Mouse (Mus musculus) lung, postnatal 0 days (tissue): Measurements from ENCODE around the gene Prkca. TPM values are rescaled to one million over a fixed set of nuclear protein-coding genes. Genes with fewer than 3 reads are reported as not detected.

Source experiments
- ATAC-seq: fragments of 200-750 bp; cut with Nextera tagmentation; 2 replicates; pipeline ENCODE4 v1.8.0; 2017; ENCODE audit warnings: moderate library complexity
- DNase-seq: peaks from one replicate; pipeline ENCODE4 v3.0.0-alpha.2; 2016; ENCODE audit warnings: low spot score
- H3K27ac ChIP-seq: fragments of 300-500 bp; sonication (generic); 2 replicates; pipeline ENCODE4 v1.5.1; 2014; ENCODE audit warnings: antibody characterized with exemption, mild to moderate bottlenecking, low read length, mixed read lengths
- H3K27me3 ChIP-seq: fragments of 300-500 bp; sonication (generic); replicated peaks from 2 replicates; pipeline ENCODE4 v1.6.1; 2014; ENCODE audit warnings: low read length, mixed read lengths; ENCODE audit not compliant: insufficient read depth
- H3K36me3 ChIP-seq: fragments of 300-500 bp; sonication (generic); 2 replicates; pipeline ENCODE4 v1.6.1; 2014; ENCODE audit warnings: low read length, mixed read lengths; ENCODE audit not compliant: insufficient read depth
- H3K4me1 ChIP-seq: fragments of 300-500 bp; sonication (generic); 2 replicates; pipeline ENCODE4 v1.6.1; 2014; ENCODE audit warnings: antibody characterized with exemption, low read depth, low read length, mixed read lengths; ENCODE audit not compliant: insufficient read depth
- H3K4me2 ChIP-seq: fragments of 300-500 bp; sonication (generic); replicated peaks from 2 replicates; pipeline ENCODE4 v1.6.1; 2014; ENCODE audit warnings: low read depth, mild to moderate bottlenecking, low read length, moderate library complexity, mixed read lengths
- H3K4me3 ChIP-seq: fragments of 300-500 bp; sonication (generic); 2 replicates; pipeline ENCODE4 v1.5.1; 2014; ENCODE audit warnings: low read depth, low read length
- H3K9ac ChIP-seq: fragments of 300-500 bp; sonication (generic); replicated peaks from 2 replicates; pipeline ENCODE4 v1.6.1; 2014; ENCODE audit warnings: low read depth, mild to moderate bottlenecking
- H3K9me3 ChIP-seq: fragments of 300-500 bp; sonication (generic); 2 replicates; pipeline ENCODE4 v1.6.1; 2016; ENCODE audit warnings: low read length, mixed read lengths
- CTCF ChIP-seq: IDR thresholded peaks from 2 replicates; pipeline ENCODE4 v1.5.1; 2016; ENCODE audit warnings: antibody characterized with exemption, mild to moderate bottlenecking
- EP300 ChIP-seq: IDR thresholded peaks from 2 replicates; pipeline ENCODE4 v1.6.1; 2016; ENCODE audit warnings: antibody characterized with exemption, mild to moderate bottlenecking, control low read depth
- WGBS: fragments of 180-500 bp; shearing (Covaris S2); extraction: QIAGEN DNeasy Blood & Tissue Kit; methylation state at CpG from one replicate; pipeline ENCODE4 v1.1.7; 2014; 5-methylcytosine and 5-hydroxymethylcytosine counted together
- polyA plus RNA-seq: library from polyadenylated mRNA; unstranded; fragments of >200 nt; fragmentation: Nextera tagmentation; extraction: Ambion mirVana; gene quantifications from 2 replicates; pipeline ENCODE4 v1.2.1, GENCODE M21; 2015

The Prkca gene
- polyA plus RNA-seq, 1 experiment from 2014 or later = 4.0 TPM

DNA sequence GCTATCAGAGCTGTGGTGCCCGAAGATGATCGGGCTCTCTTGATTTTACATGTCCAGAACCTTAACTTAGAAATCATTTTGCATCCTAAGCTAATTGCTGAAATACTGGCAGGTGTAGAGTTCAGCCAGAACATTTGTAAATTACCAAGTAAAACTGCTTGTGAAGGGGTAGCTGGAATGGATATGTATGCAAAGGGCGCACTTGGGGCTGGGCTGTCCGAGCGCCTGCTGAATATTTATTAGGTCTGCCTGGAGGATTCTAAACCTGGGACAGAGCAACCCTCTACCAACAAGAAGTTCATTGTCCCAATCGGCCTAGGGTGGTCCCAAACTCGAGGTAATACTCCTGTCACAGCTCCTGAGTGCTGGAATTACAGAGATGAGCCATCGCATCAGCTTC lies 1.0 kb upstream of the Prkca start:
- Histone ChIP-seq H3K9ac (no peak overlapping the region), H3K4me3 (no peak overlapping the region), H3K4me1 (peaks cover 4% of the 10 kb centered on the region; the same call in 1 of the 2 replicates), H3K9me3 (no peaks in the 10 kb centered on the region), H3K27ac (no peak overlapping the region), H3K36me3 (no peaks in the 10 kb centered on the region), H3K27me3 (no peaks in the 10 kb centered on the region), H3K4me2 (0 out of 2 replicates have a peak overlapping the region, but pooled peaks have one; percentile 96)
- 66% methylated on average over 8 of the region's 8 CpGs for WGBS
- DNase-seq (no peak), ATAC-seq (no peak)
- no peak for TF ChIP-seq CTCF
- no peak for TF ChIP-seq EP300

DNA sequence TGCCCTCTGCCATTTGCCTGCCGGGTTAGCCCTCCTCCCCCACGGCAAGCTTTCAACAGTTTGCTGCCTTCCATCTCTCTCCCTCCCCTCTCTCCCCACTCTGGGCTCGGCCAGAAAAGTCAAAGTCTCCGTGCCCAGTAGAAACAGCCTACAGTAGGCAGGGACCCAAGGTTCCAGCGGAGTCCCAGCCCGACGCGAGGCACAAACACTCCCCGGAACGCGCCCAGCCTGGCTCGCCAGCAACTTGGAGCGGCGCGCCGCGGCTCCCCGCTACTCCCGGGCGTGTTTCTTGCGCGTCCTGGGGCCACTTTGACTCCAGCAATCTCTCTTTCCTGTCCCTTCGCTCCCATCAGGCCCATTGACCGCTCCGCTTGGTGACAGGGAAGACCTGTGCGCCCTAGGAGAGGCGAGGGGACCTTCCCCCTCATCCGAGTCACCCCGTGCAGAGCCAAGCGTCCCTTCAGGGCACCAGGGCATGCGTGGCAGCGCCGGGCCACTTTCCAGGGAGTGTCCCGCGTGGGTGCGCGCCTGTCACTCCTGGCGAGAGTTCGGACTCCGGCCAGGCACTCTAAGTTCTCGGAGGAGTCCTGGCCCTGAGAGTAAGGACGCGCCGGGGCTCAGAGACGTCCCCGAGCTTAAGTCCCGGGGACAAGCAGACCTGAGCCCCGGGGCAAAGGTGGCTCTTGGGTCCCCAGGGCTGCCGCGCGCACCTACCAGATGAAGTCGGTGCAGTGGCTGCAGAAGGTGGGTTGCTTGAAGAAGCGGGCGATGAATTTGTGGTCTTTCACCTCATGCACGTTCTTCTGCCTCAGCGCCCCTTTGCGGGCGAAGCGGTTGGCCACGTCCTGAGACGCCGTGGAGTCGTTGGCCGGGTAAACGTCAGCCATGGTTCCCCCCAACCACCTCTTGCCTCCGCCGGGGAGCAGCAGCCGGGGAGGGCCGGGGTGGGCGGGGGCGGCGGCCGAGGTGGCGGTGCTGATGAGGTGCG lies 653 bp downstream of the Prkca start, which contains the start of gene Apoh:
Gene Apoh (plus strand): TSS at position 574 of the 988 bp plus-strand sequence.
- TF ChIP-seq EP300 = no peak
- peak; percentile 17; the same call in 1 of the 2 replicates for TF ChIP-seq CTCF
- Histone ChIP-seq H3K36me3 (no peaks in the 10 kb centered on the region), H3K4me3 (peak within 1 kb of the TSS; percentile 72), H3K9me3 (no peaks in the 10 kb centered on the region), H3K27me3 (no peaks in the 10 kb centered on the region), H3K9ac (peak within 1 kb of the TSS; percentile 55), H3K4me1 (peaks cover 4% of the 10 kb centered on the region; the same call in 1 of the 2 replicates), H3K27ac (peak within 1 kb of the TSS; percentile 75), H3K4me2 (peak within 1 kb of the TSS; percentile 96)
- DNase-seq = peak; percentile 46
- peak; percentile 11 for ATAC-seq
- WGBS = 1% methylated on average over 58 of the region's 75 CpGs

DNA sequence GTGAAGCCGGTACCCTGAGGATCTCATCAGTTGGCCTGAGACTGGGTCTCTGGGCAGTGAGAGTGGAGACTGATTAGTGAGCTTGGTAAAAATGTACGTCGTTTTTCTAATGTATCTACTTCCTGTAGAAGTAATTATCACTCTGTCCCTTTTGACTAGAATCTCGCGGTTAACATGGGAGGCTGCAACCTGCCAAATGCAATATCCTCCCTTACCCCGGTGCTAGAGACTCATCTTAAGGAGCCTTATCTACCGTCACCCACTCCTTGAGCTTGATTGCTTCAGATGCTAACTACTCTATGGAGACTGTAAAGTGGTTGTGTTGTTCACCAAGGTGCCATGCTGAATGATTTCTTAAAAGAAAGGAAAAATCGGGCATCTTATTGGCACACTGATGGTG lies 1.9 kb downstream of the Prkca start:
- TF ChIP-seq CTCF = no peak
- TF ChIP-seq EP300 = no peak

GRCm38 (mm10) chr11:108340293-108340692 lies 3.4 kb downstream of the Prkca start:
- ATAC-seq (no peak), DNase-seq (no peak)
- Histone ChIP-seq H3K9ac (no peak overlapping the region), H3K4me1 (peaks cover 4% of the 10 kb centered on the region; the same call in 1 of the 2 replicates), H3K4me2 (no peak overlapping the region), H3K36me3 (no peaks in the 10 kb centered on the region), H3K4me3 (no peak overlapping the region), H3K27ac (no peak overlapping the region), H3K9me3 (no peaks in the 10 kb centered on the region), H3K27me3 (no peaks in the 10 kb centered on the region)
- TF ChIP-seq CTCF (no peak), EP300 (no peak)
- WGBS = 83% methylated on average over 4 of the region's 4 CpGs

More for the DNA sequence above, 1.9 kb downstream of the Prkca start:
- Histone ChIP-seq H3K9me3 (no peaks in the 10 kb centered on the region), H3K4me3 (peak overlapping the region; percentile 72; the same call in 1 of the 2 replicates), H3K36me3 (no peaks in the 10 kb centered on the region), H3K27me3 (no peaks in the 10 kb centered on the region), H3K27ac (no peak overlapping the region), H3K4me2 (peak overlapping the region; percentile 96), H3K9ac (no peak overlapping the region), H3K4me1 (peaks cover 4% of the 10 kb centered on the region; the same call in 1 of the 2 replicates)
- DNase-seq (no peak), ATAC-seq (no peak)
- 41% methylated on average over 8 of the region's 8 CpGs for WGBS

DNA sequence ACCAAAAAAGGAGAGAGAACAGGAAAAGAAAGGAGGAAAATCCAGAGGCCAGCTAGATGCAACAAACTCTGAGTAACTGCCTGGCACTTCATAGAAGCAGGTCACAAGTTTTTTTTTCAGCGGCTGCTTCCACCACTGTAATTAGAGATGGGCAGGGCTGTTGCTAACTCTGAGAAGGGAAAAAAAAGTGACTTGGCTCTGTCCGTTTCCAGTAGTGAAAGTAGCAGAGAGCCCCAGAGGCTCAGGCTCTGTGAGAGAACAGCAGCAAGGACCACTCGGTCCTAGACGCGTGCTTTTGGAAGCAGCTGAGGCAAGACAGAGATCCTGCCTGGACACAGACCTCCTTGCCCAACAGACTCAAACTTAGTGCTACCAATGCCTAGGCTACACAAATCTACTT lies 7.3 kb downstream of the Prkca start:
- no peak for ATAC-seq
- H3K4me2 ChIP-seq = no peak overlapping the region
- no peak overlapping the region for H3K9ac ChIP-seq

DNA sequence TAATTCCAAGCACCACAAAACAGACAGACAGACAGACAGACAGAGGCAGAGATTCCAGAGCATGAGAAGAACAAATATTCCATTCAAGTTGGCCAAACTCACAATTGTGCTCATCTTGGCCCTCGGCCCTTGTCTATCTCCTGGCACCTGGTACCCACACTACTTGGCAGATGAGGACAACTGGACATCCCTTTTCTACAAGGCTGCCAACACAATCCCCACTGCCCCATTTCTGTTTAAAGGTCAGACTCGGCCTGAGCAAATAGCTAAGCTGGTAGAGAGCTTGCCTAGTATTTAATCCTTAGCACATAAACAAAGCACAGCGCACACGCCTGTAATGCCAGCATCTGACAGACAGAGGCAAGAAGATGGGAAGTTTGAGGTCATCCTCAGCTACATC lies 8.2 kb downstream of the Prkca start:
- TF ChIP-seq CTCF = no peak
- Histone ChIP-seq H3K4me2 (no peak overlapping the region), H3K36me3 (no peaks in the 10 kb centered on the region), H3K4me3 (no peak overlapping the region), H3K9me3 (no peaks in the 10 kb centered on the region), H3K27me3 (no peaks in the 10 kb centered on the region), H3K9ac (no peak overlapping the region), H3K27ac (no peak overlapping the region), H3K4me1 (no peaks in the 10 kb centered on the region)
- 82% methylated on average over 4 of the region's 4 CpGs for WGBS
- no peak for ATAC-seq
- DNase-seq = no peak

More for the DNA sequence above, 7.3 kb downstream of the Prkca start:
- H3K4me1 ChIP-seq = no peaks in the 10 kb centered on the region
- no peaks in the 10 kb centered on the region for H3K27me3 ChIP-seq
- TF ChIP-seq EP300 (no peak), CTCF (no peak)
- H3K27ac ChIP-seq = no peak overlapping the region
- H3K9me3 ChIP-seq = no peaks in the 10 kb centered on the region
- H3K4me3 ChIP-seq = no peak overlapping the region
- H3K36me3 ChIP-seq = no peaks in the 10 kb centered on the region
- WGBS = 34% methylated on average over 5 of the region's 5 CpGs
- peak; percentile 53 for DNase-seq
